16 mouse cellular contexts compared by ENCODE assay signal in the genomic region with DNA sequence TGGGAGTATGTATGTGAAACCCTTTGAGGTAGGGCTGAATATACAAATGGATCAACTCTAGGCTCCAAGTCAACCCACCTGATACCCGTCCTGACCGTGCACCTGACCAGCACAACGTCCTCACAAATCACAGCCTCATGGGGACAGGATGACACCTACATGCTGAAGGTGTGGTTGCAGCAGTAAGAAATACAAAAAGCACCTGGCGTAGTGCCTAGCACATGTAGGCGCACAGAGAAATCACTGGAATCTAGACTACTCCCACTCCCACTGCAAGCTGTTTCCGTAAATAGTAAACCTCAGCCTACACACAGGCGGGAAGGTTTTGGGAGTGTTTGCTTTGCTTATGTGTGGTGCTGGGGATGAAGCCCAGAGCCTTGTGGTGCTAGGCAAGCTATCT.
A peak's percentile ranks its signal among the peaks of the same experiment; 100 is the strongest.
DNase-seq lines count a peak whose midpoint lies in the region.
"Had no signal": no experiment of that assay in that cellular context is flagged by ENCODE, and none has a peak within 500 bp of the region (broad histone marks: within the 10 kb centered on the region; RNA-seq: fewer than 3 reads in every experiment).

No protein-coding gene starts in this region.

- DNase-seq in right cerebral cortex, adult 18-20 months = peak; percentile 12
- no peak for DNase-seq in right cerebral cortex, postnatal 10 days (ENCODE audit: low spot score in 2 of 2)
- peak; percentile 50 for DNase-seq in brain, adult 2 months (ENCODE audit: low read depth, low spot score)
- DNase-seq in fat pad, adult 2 months (ENCODE audit: extremely low read depth, low read depth, low spot score) = peak; percentile 75
- peak; percentile 23 for DNase-seq in telencephalon, adult 2 months (ENCODE audit: low read depth, low spot score)
- no peak for DNase-seq in frontal cortex, postnatal 10 days (ENCODE audit: low spot score in 2 of 2)
- DNase-seq: adrenal gland, adult 2 months; adrenal gland, postnatal 14 days; cerebellum, adult 11-12 months; cerebellum, adult 8-10 months; cerebellum, postnatal 10 days; cerebellum, postnatal 36 days; embryo, embryonic 11 days; gastrocnemius, adult 2 months; gastrocnemius, postnatal 14 days; heart, adult 2 months had no signal

Comparison
In these comparisons a context has a peak if more than half of its experiments do, and no peak if none do; other contexts are left out.
1. DNase-seq: peak in right cerebral cortex, adult 18-20 months (single experiment), brain, adult 2 months (single experiment), fat pad, adult 2 months (single experiment) and telencephalon, adult 2 months (single experiment); none in right cerebral cortex, postnatal 10 days (0 of 2) and frontal cortex, postnatal 10 days (0 of 2).